Mouse (Mus musculus) heart, postnatal 14 days (tissue): Measurements from ENCODE around the gene Copz2. TPM values are rescaled to one million over a fixed set of nuclear protein-coding genes. Genes with fewer than 3 reads are reported as not detected.
"Not testable (repeated sequence)": the region's sequence is repeated elsewhere in the genome, so short reads cannot be mapped to it uniquely, and the experiment has no call there.

Experiments used
- DNase-seq, 2 experiments: peaks; one replicate each; pipeline ENCODE4 v3.0.0; 2021 to 2022
- intact Hi-C: fragments of 180-260 bp; cut with DNase I; formaldehyde crosslinking; loops from one replicate; pipeline ENCODE4 v1.15.1; 2025
- long read RNA-seq, 2 experiments: library from polyadenylated mRNA; stranded (forward); transcript quantifications; one replicate each; pipeline ENCODE4 v2.0.0; 2021
- total RNA-seq, 2 experiments: library from RNA; stranded (reverse); gene quantifications; 2 replicates each; pipeline ENCODE4 v1.2.3; 2021

Copz2 gene
- total RNA-seq, result 10 to 100 TPM; 34.6 to 35.8 TPM
- long read RNA-seq, experiment 1, transcript Copz2-201 (9 exons, 930 nt), result major isoform, 60 of 68 reads
- long read RNA-seq, experiment 1, partial matches to known transcripts, result 5 of 68 reads
- long read RNA-seq, experiment 1, other reads (novel, unspliced or antisense), result 3 of 68 reads
- long read RNA-seq, experiment 2, transcript Copz2-201 (9 exons, 930 nt), result major isoform, 33 of 41 reads
- long read RNA-seq, experiment 2, partial matches to known transcripts, result 2 of 41 reads
- long read RNA-seq, experiment 2, other reads (novel, unspliced or antisense), result 6 of 41 reads

- peak; percentile 71 to 77 for DNase-seq
- intact Hi-C loops, result loop anchor here (2.0 kb wide), 1 partner anchor 19 kb away; no protein-coding TSS in a partner anchor
These were observed at the start of gene Copz2 for GRCm38 (mm10) chr11:96849681-96850467. Gene Copz2 (plus strand): TSS chr11:96849870.

DNA sequence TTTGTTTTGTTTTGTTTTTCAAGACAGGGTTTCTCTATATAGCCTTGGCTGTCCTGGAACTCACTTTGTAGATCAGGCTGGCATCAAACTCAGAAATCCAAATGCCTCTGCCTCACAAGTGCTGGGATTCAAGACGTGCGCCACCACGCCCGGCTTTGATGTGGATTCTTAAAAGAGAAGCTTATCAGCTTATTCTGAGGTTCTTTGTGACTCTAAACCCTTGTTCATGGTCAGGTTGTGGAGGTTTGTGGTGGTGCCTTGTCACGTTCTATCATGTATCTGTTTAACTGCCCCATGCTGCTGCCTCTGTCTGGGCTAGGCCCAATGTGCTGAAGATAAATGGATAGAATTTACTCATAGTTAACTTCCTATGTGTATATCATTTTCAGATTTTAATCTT, 44.1 kb upstream of the Copz2 start:
- DNase-seq, result no peak
- intact Hi-C loops, result no loop called here

DNA sequence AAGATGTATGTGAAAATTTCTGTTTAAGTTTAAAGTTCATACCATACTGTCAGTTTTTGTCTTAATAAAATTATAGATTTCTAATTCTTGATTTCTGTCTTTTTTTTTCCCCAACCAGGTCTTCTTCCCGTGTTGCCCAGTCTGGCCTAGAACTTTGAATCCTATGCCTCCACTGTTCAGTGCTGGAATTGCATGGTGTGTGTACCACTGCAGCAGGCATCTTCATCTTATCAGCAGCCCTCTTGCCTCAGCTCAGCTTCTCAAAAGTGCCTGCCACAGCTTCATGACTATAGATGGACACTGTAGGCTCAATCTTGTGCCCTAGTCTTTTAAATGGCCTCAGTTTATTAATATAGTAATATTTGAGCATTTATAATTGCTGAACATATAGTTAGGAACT, 41.6 kb upstream of the Copz2 start:
- no peak for DNase-seq
- intact Hi-C loops, result no loop called here

- intact Hi-C loops, result no loop called here
- DNase-seq, result no peak
These were observed 40.0 kb upstream of the Copz2 start for GRCm38 (mm10) chr11:96809562-96810235.

- DNase-seq, intact Hi-C loops: not testable (repeated sequence)
These were observed 38.5 kb upstream of the Copz2 start for GRCm38 (mm10) chr11:96811188-96811587.

DNA sequence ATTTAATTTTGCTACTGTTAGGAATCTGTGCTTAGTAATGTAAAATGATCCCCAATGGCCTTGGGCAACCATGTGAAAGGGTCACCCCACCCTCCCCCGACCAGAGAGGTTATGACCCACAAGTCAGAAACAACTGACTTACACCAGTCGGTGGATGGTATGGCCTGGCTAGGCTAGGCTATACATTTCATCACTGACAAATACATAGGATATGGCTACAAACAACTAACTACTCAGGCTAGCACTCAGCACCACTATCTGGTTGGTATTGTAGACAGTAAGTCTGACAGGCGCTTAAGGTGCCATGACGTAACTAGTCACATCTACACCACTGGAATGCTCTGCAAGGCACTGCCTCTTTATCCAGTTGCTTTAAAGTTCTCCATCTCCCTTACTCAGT, 36.2 kb upstream of the Copz2 start:
- intact Hi-C loops, result no loop called here

DNA sequence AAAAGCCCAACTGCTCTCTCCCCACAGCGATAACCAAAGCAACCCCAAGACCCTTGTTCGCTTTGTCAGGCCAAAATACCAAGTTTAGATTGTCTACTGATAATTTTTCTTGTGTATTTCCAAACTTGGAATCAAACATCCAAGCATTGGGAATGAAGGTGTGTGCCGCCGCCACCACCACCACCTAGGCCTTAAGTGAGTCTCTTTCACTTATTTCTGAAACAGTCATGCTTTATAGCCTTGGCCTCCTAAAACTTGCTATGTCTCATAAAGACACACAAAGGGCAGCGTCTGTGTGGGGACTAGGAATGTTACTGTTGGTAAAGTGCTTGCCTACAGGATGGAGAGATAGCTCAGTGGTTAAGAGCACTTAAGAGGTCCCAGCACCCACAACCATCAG, 35.8 kb upstream of the Copz2 start:
- no peak for DNase-seq
- intact Hi-C loops, result no loop called here

More for the DNA sequence above, 36.2 kb upstream of the Copz2 start:
- DNase-seq, result no peak

GRCm38 (mm10) chr11:96814443-96814842, 35.2 kb upstream of the Copz2 start:
- no peak for DNase-seq
- intact Hi-C loops, result no loop called here

DNA sequence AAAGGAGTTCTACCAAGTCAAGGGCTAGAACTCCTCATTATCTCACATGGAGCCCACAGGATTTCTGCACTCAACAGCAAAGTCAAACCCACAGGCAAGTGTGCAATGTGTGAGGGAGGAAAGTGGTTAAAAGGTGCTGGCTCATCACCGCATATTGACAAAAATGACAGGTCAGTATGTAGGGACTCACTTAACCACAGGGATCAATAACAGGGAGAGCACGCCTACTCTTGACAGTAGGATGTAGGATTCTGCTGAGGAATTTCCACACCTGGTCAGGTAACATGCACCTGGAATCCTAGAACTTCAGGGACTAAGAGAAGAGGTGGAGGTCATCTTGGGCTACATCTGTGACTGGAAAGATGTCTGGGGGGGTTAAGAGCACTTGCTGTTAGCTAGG, 33.8 kb upstream of the Copz2 start:
- intact Hi-C loops, result no loop called here
- DNase-seq, result no peak

DNA sequence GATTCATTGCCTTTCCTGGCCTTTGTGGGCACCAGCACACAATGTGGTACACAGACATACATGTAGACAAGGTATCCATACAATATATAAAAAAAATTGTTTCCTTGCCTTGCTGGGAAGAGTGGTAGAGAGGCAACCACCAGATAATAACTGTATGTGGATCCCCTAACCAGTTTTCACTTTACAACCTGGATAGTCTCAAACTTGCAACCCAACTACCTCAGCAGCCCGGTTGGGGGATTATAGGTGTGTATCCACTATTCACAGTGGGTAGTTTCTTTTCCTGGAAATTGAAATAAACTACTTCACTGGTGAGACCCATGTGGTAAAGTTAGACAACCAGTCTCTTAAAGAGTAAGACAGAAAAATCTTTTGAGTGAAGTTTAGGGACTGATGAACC, 33.2 kb upstream of the Copz2 start:
- no peak for DNase-seq
- intact Hi-C loops, result no loop called here

DNA sequence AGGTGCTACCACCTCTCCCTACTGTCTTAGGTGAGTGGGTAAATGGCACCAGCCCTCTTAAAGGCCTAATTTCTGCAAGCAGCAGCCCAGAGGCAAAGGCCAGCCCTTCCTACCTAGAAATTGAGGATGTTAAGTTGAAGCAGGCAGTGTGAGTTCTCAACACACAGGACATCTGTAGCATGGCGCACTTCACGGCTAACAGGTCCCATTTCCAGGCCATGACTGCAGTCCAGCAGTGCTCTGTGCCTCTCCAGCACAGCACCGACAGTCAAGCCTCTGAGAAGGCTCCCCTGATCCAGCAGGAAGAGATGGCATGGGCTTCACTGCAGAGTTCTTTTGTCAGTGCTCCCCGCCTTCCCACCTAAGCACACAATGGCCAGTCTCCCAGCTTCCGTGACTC, 32.7 kb upstream of the Copz2 start:
- intact Hi-C loops, result no loop called here
- DNase-seq, result no peak

- intact Hi-C loops, result no loop called here
- DNase-seq, result no peak
These were observed 31.5 kb upstream of the Copz2 start for GRCm38 (mm10) chr11:96818128-96818710.

- DNase-seq, result no peak
- intact Hi-C loops, result no loop called here
These were observed 27.7 kb upstream of the Copz2 start for GRCm38 (mm10) chr11:96821956-96822355.

GRCm38 (mm10) chr11:96822675-96823470, 26.8 kb upstream of the Copz2 start:
- intact Hi-C loops, result no loop called here
- no peak for DNase-seq

DNA sequence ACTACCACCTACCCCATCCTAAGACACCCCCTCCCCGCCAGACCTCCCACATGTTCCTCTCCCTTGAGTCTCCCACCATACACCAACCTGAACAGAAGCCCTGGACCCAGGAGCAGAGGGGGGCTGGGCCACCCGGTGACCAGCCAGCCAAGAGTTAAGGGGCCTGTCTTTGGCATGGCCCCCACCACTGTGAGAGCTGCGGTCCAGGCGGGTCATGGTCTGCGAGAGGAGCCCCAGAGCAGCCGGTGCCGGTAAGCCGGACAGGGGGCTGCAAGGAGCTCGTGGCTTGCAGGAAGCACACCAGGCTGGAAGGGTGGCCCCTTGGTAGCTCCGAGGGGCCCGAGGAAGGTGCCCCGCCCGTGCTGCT, 26.2 kb upstream of the Copz2 start:
- intact Hi-C loops, result no loop called here
- DNase-seq, result no peak

DNA sequence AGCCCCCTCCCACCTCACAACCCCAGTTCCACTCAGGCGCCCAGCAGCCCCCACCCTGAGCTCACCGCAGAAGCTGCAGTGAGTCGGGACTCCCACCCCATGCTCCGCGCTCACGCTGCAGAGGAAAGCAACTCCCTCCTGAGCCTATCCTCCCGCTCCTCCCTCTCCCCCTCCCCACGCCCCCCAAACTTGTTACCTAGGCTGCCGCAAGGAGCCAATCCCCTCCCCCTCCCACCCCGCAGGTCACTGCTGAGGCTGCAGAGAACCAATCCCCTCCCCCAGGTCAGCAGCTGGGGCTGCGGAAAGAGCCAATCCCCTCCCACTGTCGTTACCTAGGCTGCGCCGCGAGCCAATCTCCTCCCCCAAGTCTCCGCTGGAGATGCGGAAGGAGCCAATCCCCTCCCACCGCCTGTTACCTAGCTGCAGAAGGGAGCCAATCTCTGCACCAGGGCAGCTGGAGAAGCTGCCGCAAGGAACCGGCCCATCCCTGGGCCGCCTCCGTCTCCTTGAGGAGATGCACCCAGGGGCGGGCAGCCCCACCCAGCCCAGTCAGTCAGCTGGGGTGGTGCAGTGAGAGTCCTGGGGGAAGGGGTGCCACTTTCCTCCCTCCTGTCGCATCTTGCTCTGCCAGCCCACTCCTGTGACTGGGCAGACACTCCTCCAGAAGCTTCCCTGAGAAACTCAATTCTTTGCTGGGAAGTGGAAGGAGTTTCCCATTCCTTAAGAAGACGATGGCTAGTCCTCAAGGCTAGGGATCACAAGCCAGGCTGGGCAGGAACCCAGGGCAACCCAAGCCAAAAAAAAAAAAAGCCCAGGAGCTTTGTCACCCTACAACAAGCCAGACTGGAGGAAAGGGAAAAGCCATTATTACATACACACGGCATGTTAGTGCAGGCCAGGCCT, 25.5 kb upstream of the Copz2 start:
- peak; percentile 82 to 84 for DNase-seq
- intact Hi-C loops, result no loop called here

GRCm38 (mm10) chr11:96824783-96825495, 24.7 kb upstream of the Copz2 start:
- DNase-seq, result peak; percentile 82 to 86
- intact Hi-C loops, result no loop called here

DNA sequence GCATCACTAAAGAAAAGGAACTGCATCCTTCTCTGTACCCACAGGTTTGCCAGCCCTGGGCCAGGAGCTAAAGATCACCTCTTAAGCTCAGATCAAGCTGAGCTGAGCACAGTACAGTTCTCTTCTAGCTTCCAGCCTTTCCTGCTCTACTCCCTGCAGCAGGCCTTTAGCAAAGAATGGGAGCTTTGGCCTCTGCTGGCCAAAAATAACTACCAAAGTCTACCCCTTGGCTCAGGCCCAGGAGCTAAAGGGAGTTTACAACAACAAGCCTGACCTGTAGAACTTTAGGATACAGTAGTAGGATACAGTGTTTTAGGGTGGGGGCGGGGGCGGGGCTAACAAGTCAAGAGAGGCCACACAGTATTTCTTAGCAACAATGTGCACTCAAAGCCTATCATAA, 23.2 kb upstream of the Copz2 start:
- peak; percentile 39 to 64 for DNase-seq
- intact Hi-C loops, result no loop called here
